Mouse (Mus musculus) midbrain, embryonic 15.5 days (tissue): ENCODE results near the gene Nkd1. TPM values are rescaled to one million over a fixed set of nuclear protein-coding genes. Genes with fewer than 3 reads are reported as not detected.

Experiments
- ATAC-seq: fragments of 200-750 bp; cut with Nextera tagmentation; replicated peaks from 2 replicates; pipeline ENCODE4 v1.8.0; 2017; ENCODE audit warnings: moderate TSS enrichment
- H3K27ac ChIP-seq: fragments of 300-500 bp; sonication (generic); 2 replicates; pipeline ENCODE4 v1.5.1; 2015; ENCODE audit warnings: mild to moderate bottlenecking, inconsistent platforms
- H3K27me3 ChIP-seq: fragments of 300-500 bp; sonication (generic); replicated peaks from 2 replicates; pipeline ENCODE4 v1.6.1; 2015; ENCODE audit warnings: inconsistent platforms
- H3K36me3 ChIP-seq: fragments of 300-500 bp; sonication (generic); replicated peaks from 2 replicates; pipeline ENCODE4 v1.6.1; 2015; ENCODE audit warnings: inconsistent platforms
- H3K4me1 ChIP-seq: fragments of 300-500 bp; sonication (generic); 2 replicates; pipeline ENCODE4 v1.6.1; 2015; ENCODE audit warnings: inconsistent platforms
- H3K4me2 ChIP-seq: fragments of 300-500 bp; sonication (generic); 2 replicates; pipeline ENCODE4 v1.6.1; 2015; ENCODE audit warnings: inconsistent platforms, mild to moderate bottlenecking, moderate library complexity
- H3K4me3 ChIP-seq: fragments of 300-500 bp; sonication (generic); 2 replicates; pipeline ENCODE4 v1.5.1; 2015; ENCODE audit warnings: mild to moderate bottlenecking, inconsistent platforms
- H3K9ac ChIP-seq: fragments of 300-500 bp; sonication (generic); 2 replicates; pipeline ENCODE4 v1.6.1; 2015; ENCODE audit warnings: mild to moderate bottlenecking, inconsistent platforms
- H3K9me3 ChIP-seq: fragments of 300-500 bp; sonication (generic); 2 replicates; pipeline ENCODE4 v1.6.1; 2016; ENCODE audit warnings: inconsistent platforms
- WGBS: fragments of 180-500 bp; shearing (Covaris S2); methylation state at CpG from one replicate; pipeline ENCODE4 v1.1.7; 2015; ENCODE audit warnings: mixed read lengths; 5-methylcytosine and 5-hydroxymethylcytosine counted together
- polyA plus RNA-seq: library from polyadenylated mRNA; unstranded; fragments of >200 nt; fragmentation: Nextera tagmentation; extraction: Ambion mirVana; gene quantifications from 2 replicates; pipeline ENCODE4 v1.2.1, GENCODE M21; 2015

The Nkd1 gene
- polyA plus RNA-seq, 1 experiment from 2014 or later = 62.9 TPM

GRCm38 (mm10) chr8:88570293-88570998 lies 49.3 kb downstream of the Nkd1 start:
- no peak overlapping the region for H3K4me2 ChIP-seq
- WGBS = 33% methylated on average over 10 of the region's 10 CpGs
- H3K27me3 ChIP-seq = no peaks in the 10 kb centered on the region
- H3K27ac ChIP-seq = no peak overlapping the region
- H3K4me3 ChIP-seq = no peak overlapping the region
- peaks cover 45% of the 10 kb centered on the region for H3K4me1 ChIP-seq
- H3K9ac ChIP-seq = no peak overlapping the region
- ATAC-seq = no peak
- H3K36me3 ChIP-seq = no peaks in the 10 kb centered on the region
- no peaks in the 10 kb centered on the region for H3K9me3 ChIP-seq

GRCm38 (mm10) chr8:88571434-88572184 lies 50.5 kb downstream of the Nkd1 start:
- H3K27ac ChIP-seq = no peak overlapping the region
- no peak overlapping the region for H3K4me3 ChIP-seq
- WGBS = 76% methylated on average over 14 of the region's 14 CpGs
- H3K27me3 ChIP-seq = no peaks in the 10 kb centered on the region
- no peak overlapping the region for H3K4me2 ChIP-seq
- peaks cover 40% of the 10 kb centered on the region for H3K4me1 ChIP-seq
- ATAC-seq = no peak
- no peak overlapping the region for H3K9ac ChIP-seq
- H3K36me3 ChIP-seq = no peaks in the 10 kb centered on the region
- no peaks in the 10 kb centered on the region for H3K9me3 ChIP-seq

- Histone ChIP-seq H3K36me3 (no peaks in the 10 kb centered on the region), H3K4me2 (no peak overlapping the region), H3K4me1 (peaks cover 40% of the 10 kb centered on the region), H3K9ac (no peak overlapping the region), H3K4me3 (no peak overlapping the region), H3K27me3 (no peaks in the 10 kb centered on the region), H3K9me3 (no peaks in the 10 kb centered on the region), H3K27ac (no peak overlapping the region)
- 72% methylated on average over 12 of the region's 12 CpGs for WGBS
- ATAC-seq = no peak
Observed at GRCm38 (mm10) chr8:88572185-88572909, 51.2 kb downstream of the Nkd1 start.

- Histone ChIP-seq H3K27me3 (no peaks in the 10 kb centered on the region), H3K4me2 (no peak overlapping the region), H3K4me1 (peaks cover 40% of the 10 kb centered on the region), H3K27ac (no peak overlapping the region), H3K36me3 (no peaks in the 10 kb centered on the region), H3K9ac (no peak overlapping the region), H3K4me3 (no peak overlapping the region), H3K9me3 (no peaks in the 10 kb centered on the region)
- ATAC-seq = no peak
- WGBS = 73% methylated on average over 14 of the region's 14 CpGs
Observed at GRCm38 (mm10) chr8:88572941-88573645, 51.9 kb downstream of the Nkd1 start.

- H3K9ac ChIP-seq = no peak overlapping the region
- H3K9me3 ChIP-seq = no peaks in the 10 kb centered on the region
- H3K36me3 ChIP-seq = no peaks in the 10 kb centered on the region
- H3K4me3 ChIP-seq = no peak overlapping the region
- H3K4me2 ChIP-seq = no peak overlapping the region
- peaks cover 57% of the 10 kb centered on the region for H3K4me1 ChIP-seq
- no peak overlapping the region for H3K27ac ChIP-seq
- no peak for ATAC-seq
- H3K27me3 ChIP-seq = no peaks in the 10 kb centered on the region
- WGBS = 40% methylated on average over 5 of the region's 5 CpGs
Observed at GRCm38 (mm10) chr8:88574975-88575374, 53.8 kb downstream of the Nkd1 start.

GRCm38 (mm10) chr8:88576351-88577142 lies 55.4 kb downstream of the Nkd1 start:
- Histone ChIP-seq H3K9ac (no peak overlapping the region), H3K4me2 (no peak overlapping the region), H3K27ac (no peak overlapping the region), H3K27me3 (no peaks in the 10 kb centered on the region), H3K4me1 (peaks cover 55% of the 10 kb centered on the region), H3K36me3 (no peaks in the 10 kb centered on the region), H3K9me3 (no peaks in the 10 kb centered on the region), H3K4me3 (no peak overlapping the region)
- ATAC-seq = no peak
- 85% methylated on average over 10 of the region's 10 CpGs for WGBS

GRCm38 (mm10) chr8:88577666-88578065 lies 56.5 kb downstream of the Nkd1 start:
- H3K36me3 ChIP-seq = no peaks in the 10 kb centered on the region
- H3K9ac ChIP-seq = no peak overlapping the region
- no peaks in the 10 kb centered on the region for H3K9me3 ChIP-seq
- no peaks in the 10 kb centered on the region for H3K27me3 ChIP-seq
- peaks cover 44% of the 10 kb centered on the region for H3K4me1 ChIP-seq
- H3K4me2 ChIP-seq = no peak overlapping the region
- H3K27ac ChIP-seq = 0 out of 2 replicates have a peak overlapping the region, but pooled peaks have one; percentile 32
- H3K4me3 ChIP-seq = no peak overlapping the region
- WGBS = 57% methylated on average over 5 of the region's 5 CpGs
- ATAC-seq = no peak

- H3K4me2 ChIP-seq = no peak overlapping the region
- no peak overlapping the region for H3K4me3 ChIP-seq
- 60% methylated on average over 14 of the region's 14 CpGs for WGBS
- peaks cover 39% of the 10 kb centered on the region for H3K4me1 ChIP-seq
- no peaks in the 10 kb centered on the region for H3K36me3 ChIP-seq
- ATAC-seq = 0 out of 2 replicates have a peak, but pooled peaks have one; percentile 38
- H3K9ac ChIP-seq = no peak overlapping the region
- H3K27me3 ChIP-seq = no peaks in the 10 kb centered on the region
- peak overlapping the region; percentile 32 for H3K27ac ChIP-seq
- no peaks in the 10 kb centered on the region for H3K9me3 ChIP-seq
Observed at GRCm38 (mm10) chr8:88578413-88579175, 57.4 kb downstream of the Nkd1 start.

GRCm38 (mm10) chr8:88579246-88579645 lies 58.1 kb downstream of the Nkd1 start:
- peak overlapping the region; percentile 50 for H3K27ac ChIP-seq
- H3K4me1 ChIP-seq = peaks cover 39% of the 10 kb centered on the region
- H3K27me3 ChIP-seq = no peaks in the 10 kb centered on the region
- no peak overlapping the region for H3K4me2 ChIP-seq
- H3K36me3 ChIP-seq = no peaks in the 10 kb centered on the region
- H3K9ac ChIP-seq = no peak overlapping the region
- H3K9me3 ChIP-seq = no peaks in the 10 kb centered on the region
- WGBS = 39% methylated on average over 7 of the region's 7 CpGs
- H3K4me3 ChIP-seq = no peak overlapping the region
- no peak for ATAC-seq

GRCm38 (mm10) chr8:88579668-88580330 lies 58.6 kb downstream of the Nkd1 start:
- Histone ChIP-seq H3K36me3 (no peaks in the 10 kb centered on the region), H3K27ac (peak overlapping the region; percentile 50), H3K9me3 (no peaks in the 10 kb centered on the region), H3K9ac (no peak overlapping the region), H3K4me2 (no peak overlapping the region), H3K4me3 (no peak overlapping the region), H3K4me1 (peaks cover 35% of the 10 kb centered on the region), H3K27me3 (no peaks in the 10 kb centered on the region)
- 73% methylated on average over 18 of the region's 18 CpGs for WGBS
- ATAC-seq = 0 out of 2 replicates have a peak, but pooled peaks have one; percentile 12
